Mouse (Mus musculus) heart, postnatal 4 days (tissue): ENCODE measurements at regions not wholly inside any gene's neighbourhood (a gene's known extent, or its start where the extent isn't known, plus 50 kb on each side); places are given as distances from the start of the nearest gene placed in this dataset.

ENCODE experiments used
- DNase-seq: peaks from one replicate; pipeline ENCODE4 v3.0.0; 2021

DNA sequence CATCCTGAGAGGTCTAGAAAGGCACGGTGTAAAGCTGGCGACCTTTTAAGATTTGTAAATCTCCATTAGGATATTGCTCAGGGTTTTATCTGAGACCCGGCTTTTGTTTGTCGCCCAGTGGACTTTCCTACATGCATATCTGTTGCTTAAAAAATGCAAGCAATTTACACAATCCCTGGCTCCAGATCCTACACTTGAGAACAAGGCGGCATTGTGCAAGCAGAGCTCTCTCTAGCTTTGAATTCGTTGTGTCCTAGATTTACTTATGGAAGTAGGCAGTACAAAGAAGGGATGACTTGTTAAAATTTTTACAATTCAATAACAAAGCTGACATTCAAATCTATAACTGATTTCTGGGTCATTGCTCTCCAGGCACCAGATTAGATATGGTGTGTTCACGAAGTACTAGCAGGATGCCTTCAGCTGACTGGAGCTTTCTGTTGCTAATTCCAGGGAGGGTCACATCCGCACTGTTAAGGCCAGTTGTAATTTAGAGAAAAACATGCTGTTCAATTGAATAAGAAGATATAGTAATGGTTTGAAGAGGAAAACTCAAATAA, 62.2 kb upstream of the Teddm2 start:
- DNase-seq = no peak

GRCm38 (mm10) chr1:153963744-153964342, 63.8 kb upstream of the Teddm2 start:
- no peak for DNase-seq

DNA sequence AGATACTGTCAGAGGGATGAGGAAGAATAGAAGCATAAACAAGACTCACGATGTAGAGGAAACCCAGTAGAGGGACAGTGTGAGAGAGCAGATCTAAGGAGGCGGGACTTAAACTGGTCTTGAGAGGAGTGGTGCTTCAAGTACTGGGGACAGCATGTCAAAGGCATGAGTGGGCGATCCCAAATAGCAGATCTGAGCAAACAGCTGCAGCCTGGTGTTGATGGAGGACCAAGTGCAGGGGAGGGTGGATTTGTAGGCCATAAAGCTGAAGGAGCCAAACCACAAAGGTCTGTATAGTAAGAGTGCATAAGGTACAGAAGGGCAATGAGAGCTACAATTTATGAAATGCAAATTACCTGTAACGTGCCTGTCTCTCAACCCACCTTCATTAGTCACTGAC, 69.4 kb upstream of the Teddm2 start:
- DNase-seq = no peak

DNA sequence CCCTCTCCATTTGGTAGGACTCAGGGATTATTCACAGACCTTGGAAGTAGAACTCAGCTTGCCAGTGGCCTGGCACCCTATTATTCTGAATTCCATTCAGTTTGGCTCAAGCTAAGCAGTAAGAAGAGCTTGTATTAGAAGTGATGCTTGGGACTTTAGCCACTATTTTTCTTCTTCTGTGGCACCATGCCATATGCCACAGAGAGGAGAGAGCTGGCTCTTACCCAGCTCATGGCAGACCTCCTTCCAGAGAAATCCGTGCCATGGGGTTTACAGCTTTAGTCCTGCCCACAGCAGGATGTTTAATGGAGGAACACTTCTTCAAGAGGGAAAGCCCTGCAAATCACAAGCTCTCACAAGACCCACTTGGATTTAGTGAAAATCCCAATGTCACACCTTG, 74.3 kb upstream of the Teddm2 start:
- no peak for DNase-seq

DNA sequence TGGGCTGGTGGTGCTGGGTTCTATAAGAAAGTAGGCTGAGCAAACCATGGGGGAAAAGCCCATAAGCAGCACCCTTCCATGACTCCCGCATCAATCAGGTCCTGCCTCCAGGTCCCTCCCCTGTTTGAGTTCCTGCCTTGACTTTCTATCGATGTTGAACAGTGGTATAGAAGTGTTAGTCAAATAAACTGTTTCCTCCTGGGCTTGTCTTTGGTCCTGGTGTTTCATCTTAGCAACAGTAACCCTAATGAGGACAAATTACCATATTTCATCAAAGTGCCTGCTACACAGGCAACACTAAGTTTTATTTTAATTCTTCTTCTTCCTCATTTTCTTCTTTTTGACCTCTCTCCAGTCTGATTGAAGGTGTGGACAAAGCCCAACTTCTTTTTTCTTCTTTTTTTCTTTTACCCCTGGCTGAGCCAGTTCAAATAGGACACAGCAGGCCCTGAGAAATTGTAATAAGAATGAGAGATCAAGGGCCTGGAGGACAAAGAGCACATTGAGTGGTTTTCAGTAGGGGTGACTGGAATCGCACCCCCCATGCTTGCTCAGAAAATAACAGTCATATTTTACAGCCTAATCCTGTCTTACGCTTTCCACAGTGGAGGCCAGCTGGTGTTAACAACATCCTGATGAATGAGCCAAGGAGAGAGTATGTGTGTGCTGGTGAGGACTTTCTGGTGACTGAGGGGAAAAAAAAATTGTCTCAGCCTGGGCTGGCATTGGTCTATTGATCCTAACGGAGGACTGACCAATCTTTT, 78.1 kb upstream of the Teddm2 start:
- peak; percentile 11 for DNase-seq

- peak; percentile 44 for DNase-seq
Observed at GRCm38 (mm10) chr1:153980886-153981285, 80.9 kb upstream of the Teddm2 start.

DNA sequence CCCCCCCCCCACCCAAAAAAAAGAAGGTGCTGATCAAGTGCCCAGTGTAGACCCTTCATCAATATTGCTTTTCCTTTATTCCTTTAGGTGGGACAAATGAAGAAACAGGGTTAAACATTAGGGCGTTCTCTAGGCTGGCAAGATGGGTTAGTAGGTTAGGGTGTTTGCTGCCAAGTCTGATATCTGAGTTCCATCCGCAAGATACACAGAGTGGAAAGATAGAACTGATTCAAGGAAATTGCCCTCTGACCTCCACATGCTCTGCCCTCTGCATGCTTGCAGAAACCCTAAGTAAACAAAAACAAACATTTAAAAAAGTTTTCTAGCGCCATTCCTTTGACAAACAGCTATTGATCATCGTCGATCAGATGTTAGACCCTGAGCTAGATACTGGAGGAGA, 85.6 kb upstream of the Teddm2 start:
- no peak for DNase-seq

DNA sequence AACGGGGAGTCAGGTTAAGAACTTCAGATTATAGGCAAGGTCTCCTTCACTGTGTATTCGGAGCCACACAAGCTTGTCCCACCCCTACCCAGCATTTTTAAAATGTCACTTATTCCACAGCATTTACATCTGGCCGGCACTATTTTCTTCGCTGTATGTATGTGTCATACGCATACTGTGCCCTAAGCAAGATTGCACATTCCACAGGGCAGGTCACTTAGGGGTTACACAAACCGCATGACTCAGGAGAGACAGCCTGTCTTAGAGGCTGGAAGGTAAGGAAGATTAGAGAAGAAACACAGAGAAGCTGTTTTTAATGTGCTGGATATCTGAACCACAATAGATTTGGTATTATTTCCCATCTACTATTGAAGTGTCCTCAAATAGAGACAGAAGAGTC, 86.6 kb upstream of the Teddm2 start:
- no peak for DNase-seq

DNA sequence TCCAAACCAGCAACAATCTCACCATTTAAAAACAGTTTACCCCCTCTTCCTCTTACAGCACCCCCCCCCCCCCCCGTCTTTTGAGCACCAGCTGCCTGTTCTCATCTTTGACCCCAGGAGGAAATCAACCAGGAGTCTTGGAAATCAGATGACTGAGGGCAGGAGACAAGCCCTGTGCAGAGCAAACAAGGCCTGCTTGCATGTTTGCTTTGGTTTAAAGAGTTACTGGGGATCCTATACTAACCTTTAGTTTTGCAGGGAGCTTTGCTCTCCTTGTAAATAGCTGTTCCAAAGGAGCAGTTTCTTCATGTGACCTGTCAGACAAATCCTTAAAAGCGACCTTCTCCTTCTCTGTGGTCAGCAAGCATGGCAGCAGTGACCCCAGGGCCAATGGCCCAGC, 88.3 kb upstream of the Teddm2 start:
- DNase-seq = no peak

GRCm38 (mm10) chr1:153990651-153991435, 90.8 kb upstream of the Teddm2 start:
- DNase-seq = no peak

DNA sequence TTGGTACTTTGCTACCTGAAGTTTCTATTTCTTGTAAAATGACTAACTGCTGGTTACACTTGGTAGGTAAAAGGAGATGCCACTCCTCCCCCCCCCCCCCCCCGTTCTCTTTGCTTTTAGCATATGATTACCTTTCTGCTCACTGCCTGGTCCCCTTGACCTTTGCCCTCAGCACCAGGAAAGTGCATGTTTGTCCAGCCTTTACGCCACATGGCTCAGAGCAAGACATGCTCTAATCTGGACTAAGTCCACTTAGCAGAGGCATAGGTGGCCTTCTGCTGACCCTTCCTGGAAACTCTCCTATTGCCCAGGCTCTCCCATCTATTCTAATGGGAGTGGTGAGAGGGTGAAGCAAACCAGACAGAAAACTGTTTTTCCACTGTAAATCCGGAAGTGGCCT, 92.4 kb upstream of the Teddm2 start:
- no peak for DNase-seq

GRCm38 (mm10) chr1:153994871-153995270, 94.8 kb upstream of the Teddm2 start:
- no peak for DNase-seq

DNA sequence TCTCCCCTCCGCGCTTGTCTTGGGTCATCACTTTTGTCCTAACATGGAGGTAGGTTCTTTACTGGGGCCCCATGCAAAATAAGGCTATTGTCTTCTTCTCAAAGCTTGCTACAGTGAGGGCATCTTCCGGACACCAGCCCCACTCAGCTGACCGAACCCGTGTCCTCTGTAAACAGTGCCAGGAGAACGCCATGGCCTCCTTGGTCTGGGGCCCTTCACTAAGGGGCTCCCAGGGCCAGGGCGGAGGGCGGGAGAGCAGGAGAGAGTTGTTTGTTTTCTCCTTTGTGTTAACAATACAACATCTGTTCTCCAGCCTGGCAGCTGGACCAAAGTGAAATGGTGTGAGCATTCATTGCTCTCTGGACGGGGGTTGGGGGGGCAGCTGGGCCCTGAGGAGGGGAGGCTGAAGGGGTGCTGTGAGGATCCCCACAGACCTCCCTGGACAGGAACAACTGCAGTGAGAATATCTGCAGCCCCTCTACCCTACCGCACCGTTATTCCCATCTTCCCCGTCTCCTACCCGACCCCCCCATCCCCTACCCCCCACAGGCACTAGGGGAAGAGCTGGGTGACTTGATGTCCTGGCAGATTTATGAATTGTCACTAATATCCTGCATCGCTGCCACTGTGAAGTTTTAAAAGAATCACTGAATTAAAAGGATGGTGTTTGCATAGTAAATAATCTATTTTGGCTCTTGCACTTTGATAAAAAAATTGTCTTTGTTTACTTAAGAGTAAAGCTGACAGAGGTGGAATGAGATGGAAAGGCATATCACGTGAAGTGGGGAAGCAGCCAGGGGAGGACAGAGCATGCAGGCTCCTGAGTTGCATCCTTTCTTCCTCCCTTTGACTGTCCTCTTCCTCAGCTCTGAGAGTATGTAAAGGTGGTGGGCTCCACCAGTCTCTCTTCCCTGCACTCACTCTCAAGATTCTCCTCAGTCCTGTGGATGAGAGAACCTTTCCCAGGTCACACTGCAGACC, 97.5 kb upstream of the Teddm2 start:
- DNase-seq = no peak

- no peak for DNase-seq
Observed at GRCm38 (mm10) chr1:153999776-154000175, 99.7 kb upstream of the Teddm2 start.

DNA sequence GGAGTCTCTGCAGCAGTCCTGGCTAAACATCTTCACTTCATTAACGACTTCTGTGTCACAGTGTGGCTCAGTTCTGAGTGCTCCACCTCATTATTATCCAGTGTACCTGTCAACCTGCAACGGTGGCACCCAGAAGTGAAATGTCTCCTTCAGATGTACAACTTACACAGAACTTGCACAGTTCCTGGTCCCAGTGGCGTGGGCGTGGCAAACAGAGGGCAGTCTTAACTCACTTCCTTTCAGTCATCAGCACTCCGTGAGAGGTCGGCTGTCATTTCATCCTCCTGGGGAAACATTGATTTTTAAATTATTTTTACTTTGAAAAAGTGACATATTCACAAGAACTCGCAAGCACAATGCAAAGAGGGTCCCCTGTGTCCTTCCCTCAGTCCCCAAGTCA, 103.6 kb upstream of the Teddm2 start:
- DNase-seq = no peak

DNA sequence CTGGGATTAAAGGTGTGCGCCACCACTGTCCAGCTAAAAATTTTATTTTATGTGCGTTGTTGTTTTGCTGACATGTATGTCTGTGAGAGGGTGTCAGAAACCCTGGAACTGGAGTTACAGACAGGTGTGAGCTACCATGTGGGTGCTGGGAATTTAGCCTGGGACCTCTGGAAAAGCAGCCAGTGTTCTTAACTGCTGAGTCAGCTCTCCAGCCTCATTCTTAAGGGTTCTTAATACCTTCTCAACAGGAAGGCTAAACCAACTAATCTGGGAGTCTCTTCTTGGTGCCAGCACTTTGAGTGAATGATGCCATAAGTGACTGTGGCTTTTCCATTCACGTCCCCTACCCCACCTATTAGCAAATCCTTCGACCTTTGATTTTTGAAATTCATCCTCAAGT, 104.6 kb upstream of the Teddm2 start:
- no peak for DNase-seq

GRCm38 (mm10) chr1:154006055-154006454, 106.0 kb upstream of the Teddm2 start:
- no peak for DNase-seq

DNA sequence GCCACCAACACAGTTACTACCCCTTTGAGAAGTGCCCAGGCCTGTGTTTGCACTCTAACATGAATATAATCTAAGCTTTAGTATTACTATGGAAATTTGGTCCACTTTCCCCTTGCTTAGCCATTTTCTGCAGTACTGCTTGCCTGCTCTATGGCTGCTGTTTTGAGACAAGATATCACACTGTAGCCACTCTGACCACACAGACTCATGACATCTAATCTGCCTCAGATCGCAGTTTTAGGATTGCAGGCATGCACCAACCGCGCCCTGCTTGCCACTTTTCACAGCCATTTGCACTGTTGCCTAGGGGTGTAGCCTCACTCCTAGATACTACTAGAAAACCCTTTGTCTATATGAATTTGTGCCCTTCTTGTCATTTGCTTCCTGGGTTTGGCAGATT, 107.4 kb upstream of the Teddm2 start:
- no peak for DNase-seq

GRCm38 (mm10) chr1:154008593-154009310, 108.7 kb upstream of the Teddm2 start:
- DNase-seq = no peak

- DNase-seq = no peak
Observed at GRCm38 (mm10) chr1:154010681-154011080, 110.7 kb upstream of the Teddm2 start.

- DNase-seq = no peak
Observed at GRCm38 (mm10) chr1:154016516-154016915, 116.5 kb upstream of the Teddm2 start.
